Mouse (Mus musculus) cortical plate, adult 2 months (tissue): ENCODE data around the gene Tlk1. TPM values are rescaled to one million over a fixed set of nuclear protein-coding genes. Genes with fewer than 3 reads are reported as not detected.

Experiments used
- H3K27ac ChIP-seq: fragments of 200-500 bp; 2 replicates; pipeline ENCODE4 v1.5.1; 2012; ENCODE audit warnings: low read length, control low read depth, inconsistent platforms; ENCODE audit not compliant: insufficient read depth
- H3K4me1 ChIP-seq: fragments of 200-500 bp; 2 replicates; pipeline ENCODE4 v1.6.1; 2011; ENCODE audit warnings: low read length; ENCODE audit not compliant: control insufficient read depth, insufficient read depth
- H3K4me3 ChIP-seq: fragments of 200-500 bp; 2 replicates; pipeline ENCODE4 v1.5.1; 2011; ENCODE audit warnings: mild to moderate bottlenecking, low read length, control low read depth; ENCODE audit not compliant: insufficient read depth
- CTCF ChIP-seq: fragments of 200-500 bp; IDR thresholded peaks from 2 replicates; pipeline ENCODE4 v1.5.1; 2011; ENCODE audit warnings: mild to moderate bottlenecking, control low read depth, low read length; ENCODE audit not compliant: insufficient read depth; ENCODE audit errors: extremely low read depth
- POLR2A ChIP-seq: fragments of 200-500 bp; IDR thresholded peaks from 2 replicates; pipeline ENCODE4 v1.6.1; 2011; ENCODE audit warnings: mild to moderate bottlenecking, low read length, control low read depth; ENCODE audit not compliant: insufficient read depth; ENCODE audit errors: extremely low read depth
- polyA plus RNA-seq: library from polyadenylated mRNA; depleted of rRNA; stranded (reverse); fragments of >200 nt; gene quantifications from 2 replicates; pipeline ENCODE4 v1.2.3, GENCODE M21; 2012; rRNA removed

Tlk1 gene
- polyA plus RNA-seq, 1 experiment = 45.5 TPM

GRCm38 (mm10) chr2:70673445-70674126 is 151.9 kb downstream of the Tlk1 start:
- H3K27ac ChIP-seq = no peak overlapping the region
- peaks cover 2% of the 10 kb centered on the region; the same call in 1 of the 2 replicates for H3K4me1 ChIP-seq
- no peak overlapping the region for H3K4me3 ChIP-seq
- TF ChIP-seq CTCF (no peak), POLR2A (no peak)

DNA sequence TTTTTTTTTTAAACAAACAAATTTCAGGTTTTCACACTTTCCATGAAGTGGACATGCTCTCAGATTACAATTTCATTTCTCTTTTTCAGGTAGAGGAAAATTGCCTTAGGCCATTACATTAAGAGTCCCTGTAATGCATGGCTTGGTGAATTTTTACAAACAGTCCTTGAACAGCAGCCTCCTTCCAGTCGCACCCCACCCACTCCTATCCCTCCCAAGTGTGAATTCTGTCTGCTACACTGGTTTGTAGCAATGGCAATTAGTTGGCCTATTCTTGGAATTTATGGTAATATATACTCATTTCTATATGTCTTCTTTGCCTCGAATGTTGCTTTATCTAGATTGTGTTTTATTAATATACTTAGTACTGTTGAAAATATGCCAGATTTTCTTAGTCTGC is 153.1 kb downstream of the Tlk1 start:
- Histone ChIP-seq H3K4me3 (no peak overlapping the region), H3K4me1 (peaks cover 2% of the 10 kb centered on the region; the same call in 1 of the 2 replicates), H3K27ac (no peak overlapping the region)
- TF ChIP-seq POLR2A (no peak), CTCF (no peak)

GRCm38 (mm10) chr2:70669896-70670295 is 155.6 kb downstream of the Tlk1 start:
- H3K4me3 ChIP-seq = no peak overlapping the region
- TF ChIP-seq POLR2A (no peak), CTCF (no peak)
- no peak overlapping the region for H3K27ac ChIP-seq
- H3K4me1 ChIP-seq = peaks cover 2% of the 10 kb centered on the region; the same call in 1 of the 2 replicates

- H3K4me3 ChIP-seq = no peak overlapping the region
- peaks cover 2% of the 10 kb centered on the region; the same call in 1 of the 2 replicates for H3K4me1 ChIP-seq
- H3K27ac ChIP-seq = no peak overlapping the region
- TF ChIP-seq POLR2A = no peak
- TF ChIP-seq CTCF = no peak
Observed at GRCm38 (mm10) chr2:70669241-70669640, 156.3 kb downstream of the Tlk1 start.

DNA sequence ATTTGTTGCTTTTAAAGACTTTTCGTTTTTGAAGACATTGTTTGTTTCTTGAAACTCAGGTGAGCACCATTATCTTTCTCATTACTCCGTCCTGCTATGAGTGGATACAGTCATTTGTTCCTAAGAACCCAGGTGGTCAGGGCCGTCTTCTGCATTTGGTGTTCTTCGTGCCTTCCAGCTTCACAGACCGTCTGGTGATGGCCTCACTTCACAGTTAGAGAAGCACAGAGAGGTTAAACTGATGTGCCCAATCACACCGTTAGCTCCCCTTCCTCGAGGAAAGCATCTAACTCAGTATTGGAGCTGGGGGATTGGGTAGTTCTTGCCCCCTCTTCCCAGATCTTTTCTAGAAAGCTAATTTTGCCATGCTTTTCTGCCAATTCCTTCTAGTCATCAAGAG is 158.5 kb downstream of the Tlk1 start:
- no peak overlapping the region for H3K4me3 ChIP-seq
- TF ChIP-seq CTCF (no peak), POLR2A (no peak)
- H3K4me1 ChIP-seq = peaks cover under 1% of the 10 kb centered on the region

GRCm38 (mm10) chr2:70663764-70664163 is 161.8 kb downstream of the Tlk1 start:
- Histone ChIP-seq H3K27ac (no peak overlapping the region), H3K4me1 (no peaks in the 10 kb centered on the region; the same call in 1 of the 2 replicates), H3K4me3 (no peak overlapping the region)
- TF ChIP-seq CTCF (no peak), POLR2A (no peak)

More for the DNA sequence above, 158.5 kb downstream of the Tlk1 start:
- no peak overlapping the region for H3K27ac ChIP-seq

Other genes with a start within 250 kb of the Tlk1 start
- 78.3 and 80.0 TPM in 2 replicates for gene Gorasp2, start 164.2 kb downstream of the Tlk1 start, polyA plus RNA-seq
- 0.66 and 0.92 TPM in 2 replicates for gene Gm26558, start 163.6 kb downstream of the Tlk1 start, polyA plus RNA-seq
- gene Dcaf17, start 229.6 kb upstream of the Tlk1 start, polyA plus RNA-seq = 7.6 and 8.0 TPM in 2 replicates
- 13.4 and 14.9 TPM in 2 replicates for gene Mettl8, start 229.9 kb upstream of the Tlk1 start, polyA plus RNA-seq